Mouse (Mus musculus) brain, embryonic 14.5 days (tissue): ENCODE measurements around the gene Traip. TPM values are rescaled to one million over a fixed set of nuclear protein-coding genes. Genes with fewer than 3 reads are reported as not detected.

Experiments
- DNase-seq: peaks from one replicate; pipeline ENCODE4 v3.0.0-alpha.2; 2011; ENCODE audit warnings: low read depth
- CTCF ChIP-seq: fragments of 200-500 bp; IDR thresholded peaks from 2 replicates; pipeline ENCODE4 v1.5.1; 2012; ENCODE audit warnings: inconsistent platforms, mild to moderate bottlenecking, moderate library complexity, borderline replicate concordance; ENCODE audit not compliant: insufficient read depth, insufficient read length; ENCODE audit errors: extremely low read depth
- POLR2A ChIP-seq: fragments of 200-500 bp; IDR thresholded peaks from 2 replicates; pipeline ENCODE4 v1.6.1; 2012; ENCODE audit warnings: mild to moderate bottlenecking, inconsistent platforms, borderline replicate concordance; ENCODE audit not compliant: poor library complexity, insufficient read depth, insufficient read length, severe bottlenecking; ENCODE audit errors: extremely low read depth
- polyA plus RNA-seq: library from polyadenylated mRNA; depleted of rRNA; stranded (reverse); fragments of >200 nt; gene quantifications from 2 replicates; pipeline ENCODE4 v1.2.3, GENCODE M21; 2012

The Traip gene
- polyA plus RNA-seq, 1 experiment, result 7.8 TPM

DNA sequence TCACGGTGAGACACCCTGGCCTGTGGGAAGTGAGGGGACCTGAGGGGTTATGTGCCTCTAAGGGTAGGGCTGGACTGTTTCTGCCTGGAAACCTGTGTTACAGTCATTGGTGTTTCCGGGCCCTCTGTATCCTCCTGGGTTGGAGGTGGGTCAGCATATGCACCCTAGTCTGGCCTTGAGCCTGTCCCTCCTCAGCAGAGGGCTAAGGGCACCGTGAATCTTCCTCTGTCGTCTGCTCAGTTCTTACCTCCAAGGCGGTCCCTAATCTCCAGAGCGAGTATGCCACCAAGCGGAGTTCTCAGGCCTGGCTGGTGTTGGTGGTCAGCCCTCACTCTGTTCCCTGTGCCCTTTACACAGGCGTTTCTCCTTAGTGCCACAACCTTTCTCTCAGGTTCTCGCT, 13.0 kb downstream of the Traip start:
- TF ChIP-seq CTCF (no peak), POLR2A (no peak)
- no peak for DNase-seq

DNA sequence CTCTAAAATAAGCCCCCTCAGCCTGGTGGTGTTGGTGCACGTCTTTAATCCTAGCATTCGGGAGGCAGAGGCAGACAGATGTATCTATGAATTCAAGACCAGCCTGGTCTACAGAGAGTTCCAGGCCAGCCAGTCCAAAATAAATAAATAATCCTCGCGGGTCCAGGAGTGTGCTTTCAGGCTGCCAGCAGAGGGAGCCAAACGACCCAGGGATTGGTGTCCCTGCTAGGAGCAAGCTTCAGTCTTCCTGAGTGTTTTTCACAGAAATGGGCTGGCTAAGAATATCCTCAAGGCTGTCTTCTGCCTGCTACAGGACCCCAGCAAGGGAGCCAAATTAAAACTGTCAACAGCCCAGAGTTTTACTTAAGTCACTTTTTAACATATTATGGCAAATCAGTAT, 13.8 kb downstream of the Traip start:
- DNase-seq, result peak; percentile 86
- TF ChIP-seq POLR2A (no peak), CTCF (peak; percentile 96)

DNA sequence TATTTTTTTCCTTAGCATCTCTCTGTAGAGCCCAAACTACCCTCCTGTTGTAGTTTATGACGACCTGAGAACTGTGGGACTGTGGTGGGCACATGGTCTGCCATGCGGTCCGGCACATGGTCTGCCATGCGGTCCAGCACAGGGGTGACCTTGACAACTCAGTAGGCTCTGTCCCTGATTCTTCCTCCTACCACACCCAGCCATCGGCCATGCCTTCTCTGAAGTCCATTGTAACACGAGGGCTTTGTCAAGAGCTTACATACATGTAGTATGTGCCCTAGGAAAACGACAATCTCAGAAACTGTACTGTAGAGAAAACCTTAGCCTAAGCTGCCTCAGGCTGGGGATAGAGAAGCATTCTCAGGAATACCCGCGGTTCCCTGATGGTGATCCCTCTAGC, 14.7 kb downstream of the Traip start:
- TF ChIP-seq CTCF (no peak), POLR2A (no peak)
- no peak for DNase-seq

DNA sequence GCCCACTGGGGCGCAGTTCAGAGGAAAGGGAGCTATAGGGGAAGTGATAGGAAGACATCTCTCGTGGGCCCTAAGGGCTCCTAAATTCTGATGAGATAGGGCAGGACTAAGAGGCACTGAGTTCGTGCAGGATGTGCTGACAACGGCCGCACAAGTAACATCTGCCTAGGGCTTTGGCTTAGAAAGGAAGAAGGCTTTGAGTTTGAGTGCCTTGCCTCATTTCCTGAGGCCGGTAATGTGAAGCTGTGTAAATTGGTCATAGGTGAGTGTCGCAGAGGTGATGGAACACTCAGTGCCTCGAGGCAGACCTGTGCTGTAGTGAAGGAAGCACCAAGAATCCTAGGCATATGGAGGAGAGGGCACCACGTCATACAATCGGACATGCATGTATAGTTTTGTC, 16.7 kb downstream of the Traip start:
- no peak for DNase-seq
- TF ChIP-seq POLR2A, result no peak
- no peak for TF ChIP-seq CTCF

DNA sequence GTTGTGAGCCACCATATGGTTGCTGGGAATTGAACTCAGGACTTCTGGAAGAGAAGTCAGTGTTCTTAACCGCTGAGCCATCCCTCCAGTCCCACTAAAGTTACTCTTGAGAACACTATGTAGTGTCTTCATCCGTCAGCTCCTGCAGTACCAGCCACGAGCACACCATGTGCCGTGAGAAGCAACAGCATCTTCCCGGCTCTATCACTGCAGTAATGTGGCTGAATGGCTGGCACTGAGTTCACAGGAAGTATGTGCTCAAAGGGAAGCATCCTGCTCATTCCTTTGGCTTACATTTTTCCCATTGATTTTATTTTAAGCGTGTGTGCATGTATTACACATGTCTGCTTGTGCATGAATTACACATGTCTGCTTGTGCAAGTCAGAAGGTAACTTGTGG, 17.5 kb downstream of the Traip start:
- no peak for TF ChIP-seq POLR2A
- TF ChIP-seq CTCF, result no peak
- no peak for DNase-seq

DNA sequence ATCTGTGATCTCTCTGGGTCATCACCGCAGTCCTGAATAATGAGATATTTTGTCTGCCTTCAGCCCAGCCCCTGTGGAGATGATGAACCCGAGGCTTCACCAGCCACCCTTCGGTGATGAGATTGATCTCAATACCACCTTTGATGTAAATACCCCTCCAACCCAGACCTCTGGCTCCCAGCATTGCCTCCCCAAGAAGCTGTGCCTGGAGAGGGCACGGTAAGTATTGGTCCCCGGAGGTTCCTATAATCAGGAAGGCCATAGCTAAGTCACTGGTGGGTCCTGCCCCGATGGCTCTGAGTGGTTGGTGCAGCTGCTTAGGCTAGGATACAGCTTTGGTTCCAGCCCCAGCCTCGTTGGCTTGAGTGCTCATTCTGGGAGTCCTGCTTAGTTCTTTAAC, 18.6 kb downstream of the Traip start:
- no peak for DNase-seq

DNA sequence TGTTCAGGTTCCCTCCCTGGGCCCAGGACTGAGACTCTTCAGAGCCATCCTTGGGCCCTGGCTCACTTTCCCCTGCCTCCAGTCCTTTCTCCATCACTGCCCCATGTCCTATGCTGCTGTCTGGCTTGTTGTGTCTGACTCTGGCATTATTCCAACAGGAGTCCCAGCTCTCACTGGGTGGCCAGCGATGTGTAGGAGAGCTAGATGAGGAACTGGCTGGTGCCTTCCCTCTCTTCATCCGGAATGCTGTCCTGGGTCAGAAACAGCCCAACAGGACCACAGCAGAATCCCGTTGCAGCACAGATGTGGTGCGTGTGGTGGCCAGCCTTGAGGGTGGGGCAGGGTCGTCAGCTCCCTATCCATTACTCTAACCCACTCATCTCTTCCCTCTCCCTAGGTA, 20.4 kb downstream of the Traip start:
- DNase-seq, result no peak
- no peak for TF ChIP-seq POLR2A
- TF ChIP-seq CTCF, result no peak

More for the DNA sequence above, 18.6 kb downstream of the Traip start:
- TF ChIP-seq CTCF (no peak), POLR2A (no peak)

DNA sequence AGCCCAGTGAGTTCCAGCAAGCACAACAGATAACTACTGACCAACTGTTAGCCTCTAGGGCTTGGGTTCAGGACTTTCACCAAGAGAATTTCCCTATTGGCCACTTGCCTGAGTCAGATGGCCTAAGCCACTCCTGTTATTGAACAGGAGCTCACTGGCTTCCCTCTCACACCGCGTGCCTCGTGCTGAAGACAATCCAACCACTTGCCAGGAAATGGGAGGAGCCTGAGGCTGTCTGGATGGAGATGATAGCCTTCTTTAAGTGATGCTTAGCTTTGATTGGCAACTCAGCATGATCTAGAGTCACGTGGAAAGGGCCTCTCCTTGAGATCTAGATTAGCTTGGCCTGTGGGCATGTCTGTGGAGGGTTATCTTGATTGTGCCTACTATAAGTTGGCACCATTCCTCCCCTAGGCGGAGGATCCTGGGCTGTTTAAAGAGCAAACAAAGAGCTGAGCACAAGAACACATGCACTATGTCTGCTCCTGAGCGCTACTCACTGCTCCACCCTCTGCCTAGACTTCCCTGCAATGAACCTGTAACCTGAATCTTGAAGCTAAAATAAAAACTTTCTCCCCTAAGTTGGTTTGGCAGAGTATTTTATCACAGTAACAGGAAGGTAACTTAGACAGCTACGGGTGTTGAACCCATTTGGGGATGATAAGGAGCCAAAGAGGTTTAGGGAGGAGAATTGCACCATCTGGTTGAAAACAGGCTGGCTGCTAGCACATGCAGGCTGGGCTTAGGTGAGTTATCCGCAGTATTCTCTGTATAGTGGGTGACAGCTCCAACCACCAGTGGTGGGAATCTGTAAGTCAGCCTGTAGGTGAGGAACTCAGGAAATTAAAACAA, 22.0 kb downstream of the Traip start:
- no peak for DNase-seq
- TF ChIP-seq POLR2A (no peak), CTCF (no peak)

DNA sequence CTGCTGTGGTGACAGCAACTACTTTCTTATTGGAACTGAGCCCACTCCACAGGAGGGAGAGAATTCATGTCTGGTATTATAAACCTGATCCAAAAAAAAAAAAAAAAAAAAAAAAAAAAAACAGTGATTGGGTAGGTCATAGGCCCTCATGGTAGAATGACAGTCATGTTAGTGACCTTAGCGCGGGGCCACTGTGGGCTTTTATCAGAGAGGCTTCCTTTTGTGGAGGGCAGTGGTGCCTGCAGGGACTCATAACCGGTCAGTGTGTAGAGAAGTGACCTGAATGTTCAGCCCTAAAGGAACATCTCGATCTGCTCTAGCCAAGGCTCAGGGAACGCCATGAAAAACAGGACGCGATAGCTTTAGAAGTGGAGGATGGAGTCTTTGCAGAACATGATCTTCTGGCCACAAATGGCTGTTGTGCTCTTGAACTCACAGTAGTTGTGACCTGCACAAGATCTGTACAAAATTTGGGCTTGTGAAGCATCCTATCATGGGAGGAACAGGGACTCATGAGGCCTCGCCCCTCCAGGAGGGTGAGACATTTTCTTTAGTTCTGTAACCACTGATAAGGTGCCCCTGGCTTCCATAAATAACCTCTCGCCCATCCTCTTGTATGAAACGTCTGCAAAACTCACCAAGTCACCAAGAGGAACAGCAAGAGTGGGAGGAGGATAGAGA, 24.7 kb downstream of the Traip start:
- no peak for TF ChIP-seq CTCF
- no peak for TF ChIP-seq POLR2A
- no peak for DNase-seq

DNA sequence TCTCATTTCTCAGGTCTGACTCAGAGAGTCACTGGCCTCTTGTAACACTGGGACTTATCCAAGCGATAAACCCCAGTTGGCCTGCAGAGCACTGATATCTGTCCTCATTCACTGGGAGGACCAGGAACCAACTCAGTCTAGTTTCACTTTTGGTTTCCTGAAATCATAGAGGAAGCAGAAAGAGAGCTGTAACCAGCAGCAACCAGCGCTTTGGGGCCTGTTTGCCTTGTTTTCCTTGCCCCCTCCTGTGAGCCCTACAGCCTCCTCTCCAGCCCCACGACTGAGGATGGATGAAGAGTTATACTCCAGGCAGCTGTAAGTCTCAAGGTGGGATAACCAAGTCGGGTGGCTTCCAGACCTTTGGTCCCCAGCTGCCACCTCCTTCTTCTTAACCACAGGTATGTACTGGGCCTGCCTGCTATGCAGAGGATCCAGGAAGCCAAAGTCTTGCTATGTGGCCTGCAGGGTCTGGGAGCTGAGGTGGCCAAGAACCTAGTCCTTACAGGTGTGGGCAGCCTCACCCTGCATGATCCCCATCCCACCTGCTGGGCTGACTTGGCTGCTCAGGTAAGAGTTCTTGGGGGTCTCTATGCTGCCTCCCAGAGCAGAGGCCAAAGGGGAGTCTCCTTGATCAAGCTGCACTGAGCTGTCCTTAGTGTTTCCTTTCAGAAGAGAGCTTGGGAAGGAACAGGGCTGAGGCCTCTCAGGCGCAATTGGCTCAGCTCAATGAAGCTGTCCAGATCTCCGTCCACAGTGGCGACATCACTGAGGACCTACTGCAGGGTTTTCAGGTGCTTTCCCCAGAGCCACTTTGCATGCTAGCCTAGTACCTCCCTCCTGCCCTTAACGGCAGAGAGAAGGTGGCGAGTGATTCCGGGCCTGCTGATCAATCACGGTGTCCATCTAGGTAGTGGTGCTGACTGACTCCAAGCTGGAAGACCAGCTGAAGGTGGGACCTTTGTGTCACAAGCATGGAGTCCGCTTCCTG, 25.8 kb downstream of the Traip start, which contains the start of gene Uba7:
TSS of gene Uba7 (plus strand) at position 107 of the 988 bp plus-strand sequence.
- no peak for DNase-seq
- TF ChIP-seq CTCF (no peak), POLR2A (no peak)

DNA sequence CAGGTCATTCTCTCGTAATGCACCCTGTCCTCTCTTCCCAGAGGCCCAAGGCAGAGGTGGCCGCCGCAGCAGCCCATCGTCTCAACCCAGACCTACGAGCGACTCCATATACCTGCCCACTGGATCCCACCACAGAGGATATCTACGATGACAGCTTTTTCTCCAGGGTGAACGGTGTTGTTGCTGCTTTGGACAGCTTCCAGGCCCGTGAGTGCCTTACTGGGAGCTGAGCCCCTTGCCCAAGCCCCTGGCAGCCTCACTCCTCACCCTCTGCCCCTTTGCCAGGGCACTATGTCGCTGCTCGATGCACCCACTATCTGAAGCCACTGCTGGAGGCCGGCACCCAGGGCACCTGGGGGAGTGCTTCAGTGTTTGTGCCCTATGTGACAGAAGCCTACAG, 28.9 kb downstream of the Traip start:
- DNase-seq, result no peak
- TF ChIP-seq CTCF (no peak), POLR2A (no peak)
